Mouse (Mus musculus) subcutaneous adipose tissue, adult 2 months (tissue): ENCODE results near the gene Tm2d1. TPM values are rescaled to one million over a fixed set of nuclear protein-coding genes. Genes with fewer than 3 reads are reported as not detected.

Experiments used
- polyA plus RNA-seq: library from polyadenylated mRNA; depleted of rRNA; stranded (reverse); fragments of >200 nt; gene quantifications from 2 replicates; pipeline ENCODE4 v1.2.3, GENCODE M21; 2012; ENCODE audit warnings: low replicate concordance; rRNA removed

Gene Tm2d1
- 13.4 and 17.3 TPM in 2 replicates for polyA plus RNA-seq

GRCm38 (mm10) chr4:98382716-98383424 is at the start of gene Tm2d1:
TSS of gene Tm2d1 (minus strand) at chr4:98383306.

DNA sequence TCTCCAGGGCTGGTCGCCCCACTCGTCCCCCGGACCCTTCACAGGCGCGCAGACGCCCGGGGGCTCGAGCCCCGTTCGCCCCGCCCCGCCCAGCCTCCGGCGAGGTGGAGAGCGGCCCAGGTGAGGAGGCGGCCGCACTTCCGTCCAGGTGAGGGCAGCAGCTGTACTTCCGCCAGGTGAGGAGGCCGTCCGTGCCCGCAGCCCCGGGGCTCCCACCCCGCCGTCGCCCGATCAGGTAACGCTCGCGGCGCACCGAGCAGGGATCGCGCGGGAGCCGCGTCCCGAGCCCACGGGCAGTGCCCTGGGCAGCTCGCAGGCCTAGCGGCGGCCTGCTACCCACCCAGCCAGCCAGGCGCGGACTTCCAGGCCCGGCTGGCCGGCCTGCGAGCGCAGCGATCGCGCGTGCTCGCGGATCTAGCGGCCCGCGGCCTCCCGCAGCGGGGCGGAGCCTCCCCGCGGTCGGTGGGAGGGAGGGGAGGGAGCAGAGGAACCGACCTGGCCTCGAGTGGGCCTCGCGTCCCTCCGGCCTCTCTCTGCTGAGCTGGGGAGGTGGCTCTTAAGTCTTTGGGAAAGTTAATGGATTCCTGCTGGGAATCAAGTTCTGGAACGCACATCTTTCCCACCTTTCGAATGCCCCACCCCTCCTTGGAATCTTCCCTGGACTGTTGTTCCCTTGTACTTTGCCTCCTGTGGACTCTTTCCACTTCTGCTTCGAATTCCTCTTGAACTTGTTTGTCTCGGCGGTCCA is 12.8 kb upstream of the Tm2d1 start, which contains the start of gene Patj:
Gene Patj (plus strand): TSS at position 96 of the 748 bp plus-strand sequence.

Other genes starting within 250 kb of the Tm2d1 start
- gene Patj, start 12.5 kb upstream of the Tm2d1 start, polyA plus RNA-seq = 2.2 and 10.5 TPM in 2 replicates